Mouse (Mus musculus) brain, embryonic 14.5 days (tissue): ENCODE data around the gene Adcyap1r1.

Experiments
- CTCF ChIP-seq: fragments of 200-500 bp; IDR thresholded peaks from 2 replicates; pipeline ENCODE4 v1.5.1; 2012; ENCODE audit warnings: inconsistent platforms, mild to moderate bottlenecking, moderate library complexity, borderline replicate concordance; ENCODE audit not compliant: insufficient read depth, insufficient read length; ENCODE audit errors: extremely low read depth
- POLR2A ChIP-seq: fragments of 200-500 bp; IDR thresholded peaks from 2 replicates; pipeline ENCODE4 v1.6.1; 2012; ENCODE audit warnings: mild to moderate bottlenecking, inconsistent platforms, borderline replicate concordance; ENCODE audit not compliant: poor library complexity, insufficient read depth, insufficient read length, severe bottlenecking; ENCODE audit errors: extremely low read depth

DNA sequence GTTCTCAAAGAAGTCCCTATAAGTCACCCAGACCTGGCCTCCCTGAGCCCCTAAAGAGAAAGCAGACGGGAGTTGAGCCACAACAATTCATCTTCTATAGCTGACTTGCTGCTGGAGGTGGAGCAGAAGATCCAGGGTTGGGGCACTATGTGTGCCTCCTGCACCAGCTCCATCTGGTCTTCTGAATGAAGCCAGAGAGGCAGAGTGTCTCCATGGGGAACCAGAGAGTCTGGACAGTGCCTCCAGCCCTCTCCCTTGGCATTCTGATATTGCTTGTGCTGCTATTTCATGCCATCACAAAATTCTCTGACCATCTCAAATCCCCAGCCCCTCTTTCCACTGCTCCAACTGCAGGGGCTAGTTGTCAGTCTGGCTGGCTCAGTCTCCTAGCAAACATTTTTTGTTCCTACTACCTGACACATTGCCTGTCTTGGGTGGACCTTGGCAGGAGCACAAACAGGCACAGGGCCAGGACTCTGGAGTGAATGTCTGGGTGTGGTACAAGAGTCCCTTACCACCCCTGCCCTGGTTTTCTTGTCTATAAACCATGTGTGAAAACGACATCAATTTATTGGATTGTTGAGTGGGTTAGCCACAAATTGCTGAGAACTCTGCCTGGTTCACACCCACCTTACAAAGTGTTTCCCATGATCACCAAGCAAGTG, 32.9 kb upstream of the Adcyap1r1 start:
- TF ChIP-seq POLR2A: no peak
- no peak for TF ChIP-seq CTCF
